Mouse (Mus musculus) stomach, postnatal 0 days (tissue): ENCODE results near the gene Elfn1. TPM values are rescaled to one million over a fixed set of nuclear protein-coding genes. Genes with fewer than 3 reads are reported as not detected.

Experiments
- ATAC-seq: fragments of 200-750 bp; cut with Nextera tagmentation; 2 replicates; pipeline ENCODE4 v1.8.0; 2017; ENCODE audit not compliant: low FRiP score, low TSS enrichment
- DNase-seq: peaks from one replicate; pipeline ENCODE4 v3.0.0-alpha.2; 2016; ENCODE audit warnings: low spot score
- H3K27ac ChIP-seq: fragments of 300-500 bp; sonication (generic); replicated peaks from 2 replicates; pipeline ENCODE4 v1.5.1; 2014; ENCODE audit warnings: mild to moderate bottlenecking, control low read depth
- H3K27me3 ChIP-seq: fragments of 300-500 bp; sonication (generic); 2 replicates; pipeline ENCODE4 v1.6.1; 2014; ENCODE audit warnings: low read length; ENCODE audit not compliant: control insufficient read depth, insufficient read depth
- H3K36me3 ChIP-seq: fragments of 300-500 bp; sonication (generic); 2 replicates; pipeline ENCODE4 v1.6.1; 2014; ENCODE audit warnings: low read length, mixed read lengths; ENCODE audit not compliant: control insufficient read depth, insufficient read depth
- H3K4me1 ChIP-seq: fragments of 300-500 bp; sonication (generic); replicated peaks from 2 replicates; pipeline ENCODE4 v1.6.1; 2014; ENCODE audit warnings: antibody characterized with exemption; ENCODE audit not compliant: control insufficient read depth, insufficient read depth
- H3K4me2 ChIP-seq: fragments of 300-500 bp; sonication (generic); replicated peaks from 2 replicates; pipeline ENCODE4 v1.6.1; 2014; ENCODE audit warnings: low read depth, mild to moderate bottlenecking, control low read depth, moderate library complexity
- H3K4me3 ChIP-seq: fragments of 300-500 bp; sonication (generic); 2 replicates; pipeline ENCODE4 v1.5.1; 2014; ENCODE audit warnings: low read depth, low read length, control low read depth
- H3K9ac ChIP-seq: fragments of 300-500 bp; sonication (generic); 2 replicates; pipeline ENCODE4 v1.6.1; 2014; ENCODE audit warnings: mild to moderate bottlenecking, low read length, control low read depth, mixed read lengths
- H3K9me3 ChIP-seq: fragments of 300-500 bp; sonication (generic); 2 replicates; pipeline ENCODE4 v1.6.1; 2016; ENCODE audit warnings: low read length; ENCODE audit not compliant: control insufficient read depth
- CTCF ChIP-seq: IDR thresholded peaks from 2 replicates; pipeline ENCODE4 v1.5.1; 2016; ENCODE audit warnings: antibody characterized with exemption, low read depth, mild to moderate bottlenecking, moderate library complexity
- EP300 ChIP-seq: optimal IDR thresholded peaks from 2 replicates; pipeline ENCODE3; 2016; ENCODE audit warnings: antibody characterized with exemption
- WGBS: fragments of 180-500 bp; shearing (Covaris S2); extraction: QIAGEN DNeasy Blood & Tissue Kit; methylation state at CpG from one replicate; pipeline ENCODE4 v1.1.7; 2014; 5-methylcytosine and 5-hydroxymethylcytosine counted together
- polyA plus RNA-seq: library from polyadenylated mRNA; unstranded; fragments of >200 nt; fragmentation: Nextera tagmentation; extraction: Ambion mirVana; gene quantifications from 2 replicates; pipeline ENCODE4 v1.2.1, GENCODE M21; 2015

Gene Elfn1
- polyA plus RNA-seq, 1 experiment from 2014 or later, result 0.12 TPM

- Histone ChIP-seq H3K36me3 (no peaks in the 10 kb centered on the region), H3K27me3 (no peaks in the 10 kb centered on the region), H3K4me1 (no peaks in the 10 kb centered on the region), H3K4me3 (no peak overlapping the region), H3K27ac (no peak overlapping the region), H3K9ac (no peak overlapping the region), H3K4me2 (no peak overlapping the region), H3K9me3 (no peaks in the 10 kb centered on the region)
- TF ChIP-seq EP300 (no peak), CTCF (no peak)
- ATAC-seq, result no peak
- DNase-seq, result no peak
- WGBS, result 53% methylated on average over 8 of the region's 8 CpGs
These were observed 99.1 kb downstream of the Elfn1 start for GRCm38 (mm10) chr5:140006861-140007260.

DNA sequence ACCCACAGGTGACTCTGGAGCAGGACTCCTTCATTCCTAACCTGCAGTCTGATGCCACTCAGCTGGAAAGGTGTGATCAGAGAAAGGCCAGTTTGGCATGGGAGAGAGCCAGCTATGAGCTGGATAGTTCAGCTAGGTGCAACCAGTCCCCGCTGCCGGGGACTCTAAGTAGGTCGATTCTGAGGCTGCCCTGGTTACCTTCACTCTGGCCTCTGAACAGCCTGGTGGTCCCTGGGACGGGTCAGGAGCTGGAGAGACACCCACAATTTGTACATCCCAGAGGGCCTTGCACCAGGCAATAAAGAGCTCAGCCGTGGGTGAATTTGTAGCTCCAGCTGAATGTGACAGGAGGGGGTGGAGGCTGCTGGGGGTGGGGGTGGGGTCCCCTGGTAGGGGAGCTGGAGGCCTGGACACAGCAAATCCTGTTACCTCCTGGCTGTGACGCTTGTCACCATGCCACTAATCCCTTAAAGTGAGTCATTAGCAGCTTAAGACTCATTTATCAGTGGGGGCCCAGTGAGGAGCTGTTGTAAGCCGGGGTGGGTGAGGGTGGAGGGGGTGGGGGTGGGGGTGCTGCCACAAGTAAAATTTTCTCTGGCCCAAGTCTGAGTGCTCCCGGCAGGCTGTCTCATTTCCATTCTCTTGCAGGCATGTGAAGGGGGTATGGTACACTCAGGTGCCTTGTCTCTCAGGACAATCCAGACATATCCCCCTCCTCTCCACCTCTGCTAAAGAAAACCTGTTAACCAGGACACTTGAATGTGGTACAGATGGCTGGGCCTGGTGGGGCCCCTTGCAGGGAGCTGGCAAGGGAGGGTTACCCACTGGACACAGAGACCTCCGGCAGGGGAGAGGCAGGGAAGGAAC lies 100.1 kb downstream of the Elfn1 start:
- ATAC-seq (no peak), DNase-seq (no peak)
- H3K4me3 ChIP-seq, result no peak overlapping the region

DNA sequence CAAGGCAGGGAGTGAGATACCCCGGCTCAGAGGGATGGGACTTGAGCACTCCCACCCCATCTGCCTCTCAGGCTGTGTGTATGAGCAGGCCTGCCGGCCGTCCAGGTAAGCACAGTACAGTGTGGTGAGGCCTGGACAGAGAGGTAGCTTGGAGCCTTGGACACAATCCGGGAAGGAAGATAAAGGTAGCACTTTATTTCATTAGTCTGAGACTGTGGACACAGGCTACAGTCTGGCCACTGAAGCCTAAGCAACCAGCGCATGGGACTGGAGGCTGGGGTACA lies 100.7 kb downstream of the Elfn1 start:
- Histone ChIP-seq H3K27ac (no peak overlapping the region), H3K4me2 (no peak overlapping the region), H3K9me3 (no peaks in the 10 kb centered on the region), H3K36me3 (no peaks in the 10 kb centered on the region), H3K27me3 (no peaks in the 10 kb centered on the region), H3K9ac (no peak overlapping the region), H3K4me3 (no peak overlapping the region), H3K4me1 (no peaks in the 10 kb centered on the region)
- ATAC-seq (no peak), DNase-seq (no peak)
- TF ChIP-seq CTCF (no peak), EP300 (no peak)
- WGBS, result 84% methylated on average over 5 of the region's 5 CpGs

More for the DNA sequence above, 100.1 kb downstream of the Elfn1 start:
- no peak overlapping the region for H3K4me2 ChIP-seq
- no peak for TF ChIP-seq EP300
- TF ChIP-seq CTCF, result no peak
- 48% methylated on average over 9 of the region's 9 CpGs for WGBS
- H3K27me3 ChIP-seq, result no peaks in the 10 kb centered on the region
- no peak overlapping the region for H3K9ac ChIP-seq
- H3K36me3 ChIP-seq, result no peaks in the 10 kb centered on the region
- H3K27ac ChIP-seq, result no peak overlapping the region
- H3K4me1 ChIP-seq, result no peaks in the 10 kb centered on the region
- H3K9me3 ChIP-seq, result no peaks in the 10 kb centered on the region

DNA sequence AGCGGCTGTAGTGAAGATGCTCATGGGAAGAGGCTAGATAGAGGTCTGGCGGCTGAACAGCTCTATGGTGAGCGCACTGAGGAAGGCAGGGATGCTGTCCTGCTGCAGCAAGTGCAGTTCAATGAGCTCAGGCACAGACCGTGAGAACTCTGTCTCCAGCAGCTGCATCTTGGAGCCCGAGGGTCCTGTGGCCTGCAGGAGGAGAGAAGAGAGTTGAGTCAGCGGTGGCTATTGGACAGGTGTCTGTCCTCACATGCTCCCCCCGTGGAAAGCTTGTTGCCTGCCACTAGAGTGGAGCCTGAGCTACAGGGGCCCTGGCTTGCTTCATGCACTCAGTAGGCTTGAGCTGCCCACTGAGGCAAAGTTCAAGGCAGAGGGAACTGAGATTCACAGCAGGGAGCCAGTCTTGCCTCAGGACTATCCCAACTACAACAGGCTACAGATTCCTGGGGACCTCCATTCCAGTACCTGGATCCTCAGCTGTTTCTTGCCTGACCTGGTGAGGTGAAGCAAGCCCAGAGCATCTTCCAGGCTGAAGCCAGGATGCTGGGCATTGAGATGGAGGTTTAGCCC lies 101.4 kb downstream of the Elfn1 start:
- ATAC-seq, result no peak
- no peak overlapping the region for H3K27ac ChIP-seq
- no peaks in the 10 kb centered on the region for H3K4me1 ChIP-seq
- no peak for DNase-seq
- no peak for TF ChIP-seq EP300
- no peak for TF ChIP-seq CTCF
- no peaks in the 10 kb centered on the region for H3K9me3 ChIP-seq
- no peaks in the 10 kb centered on the region for H3K36me3 ChIP-seq
- H3K9ac ChIP-seq, result no peak overlapping the region
- WGBS, result 76% methylated on average over 7 of the region's 7 CpGs
- H3K27me3 ChIP-seq, result no peaks in the 10 kb centered on the region
- H3K4me2 ChIP-seq, result no peak overlapping the region
- H3K4me3 ChIP-seq, result no peak overlapping the region

DNA sequence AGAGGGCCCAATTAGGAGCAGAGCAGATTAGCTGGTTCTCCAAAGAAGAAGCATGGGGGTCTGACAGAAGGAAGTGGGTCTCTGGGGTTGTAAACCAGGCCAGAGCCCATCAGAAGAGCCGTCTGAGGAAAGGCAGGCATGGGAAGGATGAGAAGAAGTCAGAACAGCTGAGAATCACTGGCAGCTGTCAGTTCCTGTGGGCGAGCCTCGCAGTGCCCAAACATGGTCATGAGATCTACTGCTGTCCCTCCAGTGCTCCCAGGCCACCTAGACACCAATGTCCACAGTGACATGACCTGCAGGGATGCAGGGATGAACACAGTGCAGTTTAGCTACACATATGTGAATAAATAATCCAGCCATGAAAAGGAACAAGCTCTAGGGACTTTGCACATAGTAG lies 102.7 kb downstream of the Elfn1 start:
- H3K9me3 ChIP-seq, result no peaks in the 10 kb centered on the region
- H3K9ac ChIP-seq, result no peak overlapping the region
- DNase-seq (no peak), ATAC-seq (no peak)
- H3K27me3 ChIP-seq, result no peaks in the 10 kb centered on the region
- no peak overlapping the region for H3K4me2 ChIP-seq
- 83% methylated on average over 3 of the region's 3 CpGs for WGBS
- TF ChIP-seq EP300 (no peak), CTCF (no peak)
- H3K4me3 ChIP-seq, result no peak overlapping the region
- H3K36me3 ChIP-seq, result no peaks in the 10 kb centered on the region
- no peak overlapping the region for H3K27ac ChIP-seq
- no peaks in the 10 kb centered on the region for H3K4me1 ChIP-seq

DNA sequence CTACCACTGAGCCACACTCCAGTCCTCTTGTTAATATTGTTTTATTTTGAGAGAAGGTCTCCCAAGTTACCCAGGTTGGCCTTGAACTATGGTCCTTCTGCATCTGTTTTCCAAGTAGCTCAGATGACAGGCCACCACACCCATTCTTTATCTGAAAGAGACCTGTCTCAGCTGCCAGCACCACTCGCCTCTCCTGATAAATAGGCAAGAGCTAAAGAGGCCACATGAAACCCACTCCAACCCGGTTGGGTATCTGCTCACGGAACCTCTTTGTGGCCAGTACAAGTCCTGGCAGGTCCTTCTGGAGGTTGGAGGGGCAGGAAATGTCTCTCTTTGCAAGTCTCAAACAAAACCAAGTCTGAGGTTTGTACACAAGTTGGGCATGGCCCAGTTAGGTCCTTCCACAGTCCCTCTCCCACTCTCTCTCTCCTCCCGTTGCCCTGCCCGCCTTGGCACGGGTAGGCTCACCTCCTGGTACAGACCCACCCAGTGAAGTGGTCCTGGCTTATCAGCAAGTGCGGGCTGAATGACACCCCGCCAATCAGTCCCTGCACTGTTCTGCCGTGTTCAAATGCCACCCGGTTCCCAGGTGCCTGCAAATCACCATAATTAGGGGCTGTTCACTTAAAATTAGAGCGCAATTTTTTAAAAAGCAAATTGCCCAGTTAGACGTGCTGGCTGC lies 104.7 kb downstream of the Elfn1 start:
- no peak overlapping the region for H3K4me2 ChIP-seq
- no peaks in the 10 kb centered on the region for H3K36me3 ChIP-seq
- 65% methylated on average over 12 of the region's 12 CpGs for WGBS
- no peak overlapping the region for H3K4me3 ChIP-seq
- H3K27ac ChIP-seq, result no peak overlapping the region
- H3K9me3 ChIP-seq, result no peaks in the 10 kb centered on the region
- no peak for ATAC-seq
- TF ChIP-seq CTCF (no peak), EP300 (no peak)
- no peak for DNase-seq
- no peaks in the 10 kb centered on the region for H3K27me3 ChIP-seq
- H3K4me1 ChIP-seq, result no peaks in the 10 kb centered on the region
- no peak overlapping the region for H3K9ac ChIP-seq
